Mouse (Mus musculus): ENCODE results near the gene Sugt1. TPM values are rescaled to one million over a fixed set of nuclear protein-coding genes. Genes with fewer than 3 reads are reported as not detected.
A peak's percentile ranks its signal among the peaks of the same experiment; 100 is the strongest.

The Sugt1 gene
- polyA plus RNA-seq, 1 experiment from 2014 or later = 93.9 TPM

DNA sequence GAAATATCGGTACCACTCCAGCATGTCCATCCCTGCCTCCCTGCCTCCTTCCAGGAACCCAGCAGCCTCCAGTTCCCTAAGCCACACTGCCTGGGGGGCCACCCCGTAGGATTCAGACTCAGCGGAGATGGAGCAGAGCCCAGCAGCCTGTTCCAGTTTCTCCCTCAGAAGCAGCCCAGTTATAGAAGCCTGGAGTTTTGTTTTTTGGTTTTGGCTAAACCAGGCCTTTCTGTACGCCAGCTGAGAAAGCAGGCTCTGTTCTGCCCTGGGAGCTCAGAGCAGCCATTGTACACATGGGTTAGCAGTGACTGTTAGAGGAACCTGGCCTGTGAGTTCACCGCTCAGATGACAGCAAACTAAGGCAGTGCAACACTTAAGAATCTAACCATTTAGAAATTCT is 70.8 kb downstream of the Sugt1 start:
- Histone ChIP-seq H3K36me3 (no peaks in the 10 kb centered on the region), H3K4me1 (peaks cover 28% of the 10 kb centered on the region), H3K9ac (replicated peaks) (no peak overlapping the region), H3K4me2 (no peak overlapping the region), H3K27me3 (replicated peaks) (no peaks in the 10 kb centered on the region), H3K9me3 (replicated peaks) (no peaks in the 10 kb centered on the region), H3K4me3 (replicated peaks) (no peak overlapping the region), H3K27ac (replicated peaks) (peak overlapping the region; percentile 37)
- peak; percentile 25; the same call in 1 of the 2 replicates for ATAC-seq (ENCODE audit: low FRiP score)
- 61% methylated on average over 5 of the region's 5 CpGs for WGBS

DNA sequence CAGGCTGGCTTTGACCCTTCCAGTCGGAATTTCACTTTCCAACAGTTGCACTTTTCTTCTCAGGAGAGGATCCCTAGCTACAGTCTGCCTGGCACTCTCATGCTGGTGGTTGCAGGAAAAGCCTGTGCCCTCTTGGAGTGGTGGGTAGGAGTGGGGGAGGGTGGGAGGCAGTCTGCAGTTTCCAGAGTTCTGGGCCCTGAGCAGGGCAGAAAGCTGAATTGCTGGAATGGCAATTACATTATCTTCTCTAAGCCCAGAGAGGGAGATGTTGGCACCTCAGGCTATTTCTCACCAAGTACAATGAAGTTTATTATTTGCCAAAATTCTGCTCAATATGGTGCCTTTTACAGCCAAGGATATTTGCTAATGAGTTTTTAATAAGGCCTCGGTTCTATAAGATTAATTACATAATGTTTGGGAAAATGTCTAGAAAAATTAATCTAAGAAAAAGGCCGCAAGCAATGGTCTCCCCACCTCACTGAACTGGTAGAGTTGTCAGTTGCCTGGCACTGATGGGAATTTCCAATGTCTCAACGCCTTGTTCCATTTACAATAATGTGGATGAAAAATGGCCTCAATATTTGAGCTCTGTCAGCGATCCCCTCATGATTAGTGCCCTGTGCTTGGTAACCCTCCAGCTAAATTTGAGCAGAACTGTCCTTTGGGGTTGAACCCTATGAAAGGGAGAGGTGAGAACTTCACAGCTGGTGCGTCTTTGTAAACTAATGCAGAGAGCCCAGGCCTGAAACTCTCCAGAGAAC is 71.4 kb downstream of the Sugt1 start:
- H3K9ac ChIP-seq (replicated peaks) = no peak overlapping the region
- peaks cover 28% of the 10 kb centered on the region for H3K4me1 ChIP-seq
- H3K36me3 ChIP-seq = no peaks in the 10 kb centered on the region
- H3K27ac ChIP-seq (replicated peaks) = peak overlapping the region; percentile 37; the same call in 1 of the 2 replicates
- H3K9me3 ChIP-seq (replicated peaks) = no peaks in the 10 kb centered on the region
- H3K4me3 ChIP-seq (replicated peaks) = no peak overlapping the region
- WGBS = 39% methylated on average over 6 of the region's 6 CpGs
- H3K27me3 ChIP-seq (replicated peaks) = no peaks in the 10 kb centered on the region
- no peak overlapping the region for H3K4me2 ChIP-seq
- ATAC-seq (ENCODE audit: low FRiP score) = no peak

- 20% methylated on average over 5 of the region's 5 CpGs for WGBS
Measured at GRCm38 (mm10) chr14:79660467-79660866, 73.0 kb downstream of the Sugt1 start.

GRCm38 (mm10) chr14:79661005-79661917 is 73.8 kb downstream of the Sugt1 start:
- Histone ChIP-seq H3K36me3 (no peaks in the 10 kb centered on the region), H3K4me3 (replicated peaks) (peak overlapping the region; percentile 23), H3K4me1 (peaks cover 28% of the 10 kb centered on the region), H3K4me2 (peak overlapping the region; percentile 55), H3K9me3 (replicated peaks) (no peaks in the 10 kb centered on the region), H3K27ac (replicated peaks) (no peak overlapping the region; the same call in 1 of the 2 replicates), H3K9ac (replicated peaks) (no peak overlapping the region), H3K27me3 (replicated peaks) (no peaks in the 10 kb centered on the region)
- ATAC-seq (ENCODE audit: low FRiP score) = peak; percentile 48
- 17% methylated on average over 33 of the region's 33 CpGs for WGBS

More at GRCm38 (mm10) chr14:79660467-79660866, 73.0 kb downstream of the Sugt1 start:
- 0 out of 2 replicates have a peak, but pooled peaks have one; percentile 46 for ATAC-seq (ENCODE audit: low FRiP score)
- Histone ChIP-seq H3K4me2 (peak overlapping the region; percentile 55), H3K27me3 (replicated peaks) (no peaks in the 10 kb centered on the region), H3K4me1 (peaks cover 28% of the 10 kb centered on the region), H3K9ac (replicated peaks) (no peak overlapping the region), H3K4me3 (replicated peaks) (no peak overlapping the region), H3K36me3 (no peaks in the 10 kb centered on the region), H3K27ac (replicated peaks) (0 out of 2 replicates have a peak overlapping the region, but pooled peaks have one; percentile 23), H3K9me3 (replicated peaks) (no peaks in the 10 kb centered on the region)

DNA sequence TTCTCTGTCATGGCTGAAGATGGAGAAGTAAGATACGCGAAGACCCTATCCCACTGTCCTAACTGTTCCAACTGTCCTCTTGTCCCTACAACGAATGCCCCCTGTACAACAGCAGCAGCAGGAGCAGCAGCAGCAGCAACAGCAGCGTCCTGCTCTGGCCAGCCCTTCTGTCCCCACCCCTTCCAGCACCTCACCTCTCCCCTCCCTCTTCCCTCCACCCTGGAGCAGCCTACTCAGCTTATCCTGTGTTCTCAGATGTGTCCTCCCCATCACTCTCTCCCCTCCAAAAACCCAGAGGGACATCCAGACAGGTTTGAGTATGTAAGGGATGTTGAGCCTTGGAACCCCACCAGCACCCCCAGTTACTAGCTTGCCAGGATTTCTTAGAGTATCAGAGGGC is 74.5 kb downstream of the Sugt1 start, which contains the start of gene Cnmd:
Gene Cnmd (minus strand): TSS at position 170 of the 400 bp plus-strand sequence.
- H3K36me3 ChIP-seq = no peaks in the 10 kb centered on the region
- H3K4me2 ChIP-seq = peak within 1 kb of the TSS; percentile 55
- 63% methylated on average over 4 of the region's 4 CpGs for WGBS
- H3K4me3 ChIP-seq (replicated peaks) = peak within 1 kb of the TSS; percentile 23
- no peaks in the 10 kb centered on the region for H3K27me3 ChIP-seq (replicated peaks)
- ATAC-seq (ENCODE audit: low FRiP score) = no peak
- H3K9ac ChIP-seq (replicated peaks) = no peak within 1 kb of the TSS
- H3K4me1 ChIP-seq = peaks cover 28% of the 10 kb centered on the region
- H3K27ac ChIP-seq (replicated peaks) = no peak within 1 kb of the TSS; the same call in 1 of the 2 replicates
- no peaks in the 10 kb centered on the region for H3K9me3 ChIP-seq (replicated peaks)

DNA sequence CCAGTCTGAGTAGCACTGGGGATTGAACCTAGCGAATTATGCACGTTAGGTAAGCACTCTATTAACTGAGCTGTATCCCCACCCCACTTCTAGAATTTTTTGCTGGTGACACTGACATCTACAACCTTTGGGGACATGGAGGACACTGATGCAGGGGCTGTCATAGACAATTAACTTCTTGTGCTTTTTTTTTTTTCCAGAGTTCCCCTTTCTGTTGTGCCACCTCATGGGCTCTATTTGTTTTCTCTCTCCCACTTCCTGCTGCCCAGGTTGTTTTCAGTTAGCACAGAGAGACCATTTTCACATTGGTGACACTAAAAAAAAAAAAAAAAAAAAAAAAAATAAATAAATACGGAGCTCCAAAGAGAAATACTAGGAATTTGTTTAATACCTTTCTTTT is 83.5 kb downstream of the Sugt1 start:
- WGBS = 94% methylated on average over 3 of the region's 3 CpGs
- Histone ChIP-seq H3K4me1 (peaks cover 15% of the 10 kb centered on the region), H3K9ac (replicated peaks) (no peak overlapping the region), H3K36me3 (no peaks in the 10 kb centered on the region), H3K9me3 (replicated peaks) (no peaks in the 10 kb centered on the region), H3K4me3 (replicated peaks) (no peak overlapping the region), H3K4me2 (no peak overlapping the region), H3K27me3 (replicated peaks) (no peaks in the 10 kb centered on the region), H3K27ac (replicated peaks) (no peak overlapping the region)
- ATAC-seq (ENCODE audit: low FRiP score) = no peak

DNA sequence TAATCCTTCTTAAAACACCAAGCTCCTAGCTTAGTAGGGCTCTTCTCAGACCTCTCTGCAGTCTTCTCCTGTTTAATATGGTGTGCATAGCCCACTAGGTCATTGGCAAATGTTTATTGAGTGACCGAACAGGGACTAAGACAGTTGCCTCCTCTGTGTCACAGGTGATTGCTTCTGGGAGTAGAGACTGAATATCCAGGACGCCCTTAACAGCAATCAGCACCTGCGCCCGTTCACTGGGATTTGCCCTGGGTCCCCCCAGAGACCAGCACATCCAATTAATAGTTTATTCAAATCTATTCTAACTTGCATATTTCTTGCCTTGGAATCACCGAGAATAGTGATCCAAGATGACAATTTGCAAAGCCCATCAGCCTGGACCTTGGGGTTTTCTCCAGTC is 85.1 kb downstream of the Sugt1 start:
- no peak overlapping the region for H3K9ac ChIP-seq (replicated peaks)
- H3K9me3 ChIP-seq (replicated peaks) = no peaks in the 10 kb centered on the region
- H3K4me3 ChIP-seq (replicated peaks) = no peak overlapping the region
- H3K4me1 ChIP-seq = peaks cover 26% of the 10 kb centered on the region
- no peak overlapping the region for H3K4me2 ChIP-seq
- no peak overlapping the region for H3K27ac ChIP-seq (replicated peaks)
- WGBS = 32% methylated on average over 5 of the region's 5 CpGs
- no peak for ATAC-seq (ENCODE audit: low FRiP score)
- no peaks in the 10 kb centered on the region; the same call in 1 of the 2 replicates for H3K27me3 ChIP-seq (replicated peaks)
- H3K36me3 ChIP-seq = no peaks in the 10 kb centered on the region

- 28% methylated on average over 17 of the region's 17 CpGs for WGBS
- H3K9ac ChIP-seq (replicated peaks) = no peak overlapping the region
- H3K27ac ChIP-seq (replicated peaks) = no peak overlapping the region
- no peaks in the 10 kb centered on the region for H3K36me3 ChIP-seq
- no peak overlapping the region for H3K4me3 ChIP-seq (replicated peaks)
- H3K27me3 ChIP-seq (replicated peaks) = no peaks in the 10 kb centered on the region; the same call in 1 of the 2 replicates
- H3K9me3 ChIP-seq (replicated peaks) = no peaks in the 10 kb centered on the region
- ATAC-seq (ENCODE audit: low FRiP score) = no peak
- H3K4me1 ChIP-seq = peaks cover 26% of the 10 kb centered on the region
- no peak overlapping the region for H3K4me2 ChIP-seq
Measured at GRCm38 (mm10) chr14:79673083-79674013, 85.9 kb downstream of the Sugt1 start.

GRCm38 (mm10) chr14:79677108-79677753 is 89.7 kb downstream of the Sugt1 start:
- Histone ChIP-seq H3K4me2 (no peak overlapping the region), H3K27me3 (replicated peaks) (no peaks in the 10 kb centered on the region; the same call in 1 of the 2 replicates), H3K9me3 (replicated peaks) (no peaks in the 10 kb centered on the region), H3K4me1 (peaks cover 26% of the 10 kb centered on the region), H3K9ac (replicated peaks) (no peak overlapping the region), H3K27ac (replicated peaks) (no peak overlapping the region), H3K36me3 (no peaks in the 10 kb centered on the region), H3K4me3 (replicated peaks) (no peak overlapping the region)
- WGBS = 53% methylated on average over 15 of the region's 15 CpGs
- no peak for ATAC-seq (ENCODE audit: low FRiP score)

- Histone ChIP-seq H3K27me3 (replicated peaks) (no peaks in the 10 kb centered on the region; the same call in 1 of the 2 replicates), H3K4me3 (replicated peaks) (no peak overlapping the region), H3K27ac (replicated peaks) (no peak overlapping the region), H3K9me3 (replicated peaks) (no peaks in the 10 kb centered on the region), H3K4me2 (no peak overlapping the region), H3K4me1 (peaks cover 19% of the 10 kb centered on the region), H3K9ac (replicated peaks) (no peak overlapping the region), H3K36me3 (no peaks in the 10 kb centered on the region)
- WGBS = 53% methylated on average over 14 of the region's 14 CpGs
- ATAC-seq (ENCODE audit: low FRiP score) = no peak
Measured at GRCm38 (mm10) chr14:79677891-79678687, 90.6 kb downstream of the Sugt1 start.
